Comparison of ENCODE assay signal across 8 mouse cellular contexts in genomic region chr10:44997184-44997905, GRCm38 (mm10).
DNase-seq lines count a peak whose midpoint lies in the region; ATAC-seq and TF ChIP-seq lines count a peak whose summit lies in the region.

No protein-coding gene starts in this region.

- peak overlapping the region; percentile 43 for H3K9ac ChIP-seq in forebrain, embryonic 13.5 days
- H3K9ac ChIP-seq in hindbrain, embryonic 16.5 days (ENCODE audit: low read depth, low read length), result peak overlapping the region; percentile 15; the same call in 1 of the 2 replicates
- no peak overlapping the region for H3K9ac ChIP-seq in liver, embryonic 14.5 days (replicated peaks)
- H3K9ac ChIP-seq in neural tube, embryonic 14.5 days (replicated peaks; ENCODE audit: low read depth, low read length), result no peak overlapping the region

- TF ChIP-seq CTCF in liver, embryonic 14.5 days (IDR thresholded peaks at IDR 0.05; ENCODE audit: low read depth), result no peak

- DNase-seq in R1 (ENCODE audit: low read depth, low spot score) (peak; percentile 32), adipocyte (ENCODE audit: low spot score) (no peak)
- DNase-seq in liver, embryonic 14.5 days (ENCODE audit: low read depth in 3 of 3, low spot score in 3 of 3), result no peak
- no peak for DNase-seq in spleen, postnatal 14 days (ENCODE audit: low spot score in 2 of 2)
- DNase-seq in c-Kit-positive CD71-positive TER-119-positive erythroid progenitor cells, embryonic 14.5 days (ENCODE audit: low spot score), result no peak

- H3K4me1 ChIP-seq in forebrain, embryonic 13.5 days, result peaks cover 34% of the 10 kb centered on the region
- H3K4me1 ChIP-seq in hindbrain, embryonic 16.5 days (ENCODE audit: control insufficient read depth, insufficient read depth, low read depth, low read length), result peaks cover 12% of the 10 kb centered on the region
- H3K4me1 ChIP-seq in liver, embryonic 14.5 days (replicated peaks; ENCODE audit: control insufficient read depth in 2 of 2, insufficient read depth in 2 of 2, low read length in 1 of 2), result peaks cover 7 to 23% of the 10 kb centered on the region in 2 experiments
- peaks cover 5% of the 10 kb centered on the region; the same call in 1 of the 2 replicates for H3K4me1 ChIP-seq in neural tube, embryonic 14.5 days (ENCODE audit: control insufficient read depth, insufficient read depth, low read length)

- no peak overlapping the region for H3K27ac ChIP-seq in forebrain, embryonic 13.5 days
- no peak overlapping the region for H3K27ac ChIP-seq in hindbrain, embryonic 16.5 days (ENCODE audit: low read depth, low read length)
- H3K27ac ChIP-seq in liver, embryonic 14.5 days, result no peak overlapping the region
- H3K27ac ChIP-seq in neural tube, embryonic 14.5 days (ENCODE audit: low read depth, low read length), result no peak overlapping the region

- whole genome bisulfite sequencing in forebrain, embryonic 13.5 days, result 2% methylated on average over 13 of the region's 14 CpGs
- WGBS in hindbrain, embryonic 16.5 days, result 1% methylated on average over 13 of the region's 14 CpGs
- 18% methylated on average over 13 of the region's 14 CpGs for WGBS in liver, embryonic 14.5 days (ENCODE audit: insufficient replicate concordance)
- WGBS in neural tube, embryonic 14.5 days, result under 1% methylated on average over 13 of the region's 14 CpGs

- peak overlapping the region; percentile 21 for H3K4me3 ChIP-seq in forebrain, embryonic 13.5 days
- peak overlapping the region; percentile 22 for H3K4me3 ChIP-seq in hindbrain, embryonic 16.5 days (ENCODE audit: low read length)
- no peak overlapping the region for H3K4me3 ChIP-seq in liver, embryonic 14.5 days (ENCODE audit: insufficient read depth in 1 of 2, low read depth in 2 of 2, low read length in 2 of 2)
- peak overlapping the region; percentile 10; the same call in 1 of the 2 replicates for H3K4me3 ChIP-seq in neural tube, embryonic 14.5 days (ENCODE audit: low read depth, low read length)

- H3K36me3 ChIP-seq in forebrain, embryonic 13.5 days (ENCODE audit: poor library complexity, severe bottlenecking), result no peaks in the 10 kb centered on the region
- H3K36me3 ChIP-seq in hindbrain, embryonic 16.5 days (ENCODE audit: control insufficient read depth, insufficient read depth, low read length), result no peaks in the 10 kb centered on the region
- no peaks in the 10 kb centered on the region for H3K36me3 ChIP-seq in liver, embryonic 14.5 days (replicated peaks; ENCODE audit: control insufficient read depth, insufficient read depth, low read depth)
- H3K36me3 ChIP-seq in neural tube, embryonic 14.5 days (ENCODE audit: control insufficient read depth, insufficient read depth, low read length), result no peaks in the 10 kb centered on the region

- no peaks in the 10 kb centered on the region for H3K9me3 ChIP-seq in forebrain, embryonic 13.5 days (replicated peaks)
- no peaks in the 10 kb centered on the region for H3K9me3 ChIP-seq in hindbrain, embryonic 16.5 days (ENCODE audit: control insufficient read depth, low read length)
- no peaks in the 10 kb centered on the region for H3K9me3 ChIP-seq in liver, embryonic 14.5 days (ENCODE audit: control insufficient read depth, low read length)
- no peaks in the 10 kb centered on the region for H3K9me3 ChIP-seq in neural tube, embryonic 14.5 days (ENCODE audit: control insufficient read depth, low read length)

- H3K4me2 ChIP-seq in forebrain, embryonic 13.5 days, result peak overlapping the region; percentile 54
- peak overlapping the region; percentile 56 for H3K4me2 ChIP-seq in hindbrain, embryonic 16.5 days (ENCODE audit: low read length)
- peak overlapping the region; percentile 39 for H3K4me2 ChIP-seq in liver, embryonic 14.5 days (ENCODE audit: low read depth)
- peak overlapping the region; percentile 41 for H3K4me2 ChIP-seq in neural tube, embryonic 14.5 days (ENCODE audit: low read depth, low read length)

- peaks cover 39% of the 10 kb centered on the region for H3K27me3 ChIP-seq in forebrain, embryonic 13.5 days
- no peaks in the 10 kb centered on the region for H3K27me3 ChIP-seq in hindbrain, embryonic 16.5 days (replicated peaks; ENCODE audit: control insufficient read depth, insufficient read depth, low read length)
- H3K27me3 ChIP-seq in liver, embryonic 14.5 days (ENCODE audit: control insufficient read depth, insufficient read depth, low read length), result no peaks in the 10 kb centered on the region
- H3K27me3 ChIP-seq in neural tube, embryonic 14.5 days (ENCODE audit: control insufficient read depth, insufficient read depth, low read length), result no peaks in the 10 kb centered on the region

- ATAC-seq in forebrain, embryonic 13.5 days, result no peak
- ATAC-seq in hindbrain, embryonic 16.5 days, result no peak
- ATAC-seq in liver, embryonic 14.5 days (ENCODE audit: insufficient read depth), result no peak
- ATAC-seq in neural tube, embryonic 14.5 days (ENCODE audit: low read depth), result no peak

- TF ChIP-seq EP300 in liver, embryonic 14.5 days (IDR thresholded peaks at IDR 0.05; ENCODE audit: low read depth), result no peak

Comparison
In these comparisons a context has a peak if more than half of its experiments do, and no peak if none do; other contexts are left out.
1. H3K4me3 ChIP-seq: peak in forebrain, embryonic 13.5 days (single experiment), hindbrain, embryonic 16.5 days (single experiment) and neural tube, embryonic 14.5 days (single experiment); none in liver, embryonic 14.5 days (0 of 2).
2. H3K9ac ChIP-seq: peak in forebrain, embryonic 13.5 days (single experiment) and hindbrain, embryonic 16.5 days (single experiment); none in liver, embryonic 14.5 days (single experiment) and neural tube, embryonic 14.5 days (single experiment).
3. Peak in every context shown above with its lines, with median percentiles within 50 percentile points of each other: H3K4me2 ChIP-seq.